Mouse (Mus musculus): ENCODE data around the gene Ptprm. TPM values are rescaled to one million over a fixed set of nuclear protein-coding genes. Genes with fewer than 3 reads are reported as not detected.

Gene Ptprm
- polyA plus RNA-seq, 1 experiment from 2014 or later: 1.6 TPM

DNA sequence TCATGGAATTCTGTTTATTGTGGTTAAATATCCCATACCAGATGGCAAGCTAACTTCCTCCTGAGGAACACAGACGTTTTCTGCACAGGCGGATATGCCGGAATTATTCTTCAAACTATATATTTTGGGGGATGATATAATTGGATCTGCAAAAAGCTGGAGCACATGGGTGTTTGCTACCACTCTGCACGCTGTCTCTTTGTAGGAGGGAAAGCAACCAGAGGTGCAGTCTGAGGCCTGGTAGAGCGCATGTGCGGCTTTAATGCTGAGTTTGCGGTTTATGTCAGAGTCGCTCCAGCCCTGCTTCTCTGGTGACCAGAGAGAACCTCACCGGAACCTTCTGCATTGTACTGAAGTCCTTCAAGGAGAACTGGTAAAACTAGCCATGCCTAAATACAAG is 410.7 kb downstream of the Ptprm start:
- H3K27ac ChIP-seq (ENCODE audit: low read length): no peak overlapping the region
- no peak overlapping the region for H3K9ac ChIP-seq (ENCODE audit: low read depth, low read length)
- H3K9me3 ChIP-seq (replicated peaks; ENCODE audit: control insufficient read depth, low read length): no peaks in the 10 kb centered on the region
- no peak for ATAC-seq (ENCODE audit: low read depth)
- H3K4me2 ChIP-seq (ENCODE audit: low read depth, low read length): no peak overlapping the region
- no peak overlapping the region for H3K4me3 ChIP-seq (ENCODE audit: low read depth, low read length)
- H3K27me3 ChIP-seq (ENCODE audit: control insufficient read depth, insufficient read depth, low read depth, low read length): no peaks in the 10 kb centered on the region
- no peaks in the 10 kb centered on the region for H3K4me1 ChIP-seq (ENCODE audit: control insufficient read depth, low read depth, low read length)
- no peaks in the 10 kb centered on the region for H3K36me3 ChIP-seq (ENCODE audit: control insufficient read depth, insufficient read depth)
- 80% methylated on average over 9 of the region's 9 CpGs for WGBS (ENCODE audit: insufficient replicate concordance)

DNA sequence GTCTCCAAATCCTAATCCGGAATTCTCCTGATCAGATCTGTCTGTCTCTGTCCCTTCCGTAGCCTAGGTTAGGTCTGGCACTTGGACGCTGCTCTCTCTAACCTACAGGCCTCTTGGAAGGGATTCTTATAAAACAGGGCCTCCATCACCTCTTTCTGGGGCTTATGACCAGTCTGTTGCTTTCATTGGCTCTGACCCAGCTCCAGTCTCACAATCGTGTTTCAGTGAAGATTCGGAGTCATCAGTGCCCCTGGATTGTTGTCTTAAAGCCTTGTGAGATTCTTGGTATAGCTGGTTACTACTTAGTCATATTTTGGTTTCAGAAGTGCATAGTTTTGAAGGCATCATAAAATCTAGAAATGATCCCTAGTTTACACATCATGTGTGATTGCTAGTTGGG is 428.6 kb downstream of the Ptprm start:
- no peaks in the 10 kb centered on the region for H3K36me3 ChIP-seq (ENCODE audit: control insufficient read depth, insufficient read depth)
- H3K27ac ChIP-seq (ENCODE audit: low read length): no peak overlapping the region
- H3K4me3 ChIP-seq (ENCODE audit: low read depth, low read length): no peak overlapping the region
- no peak for ATAC-seq (ENCODE audit: low read depth)
- no peaks in the 10 kb centered on the region for H3K4me1 ChIP-seq (ENCODE audit: control insufficient read depth, low read depth, low read length)
- no peak overlapping the region for H3K4me2 ChIP-seq (ENCODE audit: low read depth, low read length)
- no peaks in the 10 kb centered on the region for H3K9me3 ChIP-seq (replicated peaks; ENCODE audit: control insufficient read depth, low read length)
- no peak overlapping the region for H3K9ac ChIP-seq (ENCODE audit: low read depth, low read length)
- 59% methylated on average over 5 of the region's 5 CpGs for WGBS (ENCODE audit: insufficient replicate concordance)
- no peaks in the 10 kb centered on the region for H3K27me3 ChIP-seq (ENCODE audit: control insufficient read depth, insufficient read depth, low read depth, low read length)

DNA sequence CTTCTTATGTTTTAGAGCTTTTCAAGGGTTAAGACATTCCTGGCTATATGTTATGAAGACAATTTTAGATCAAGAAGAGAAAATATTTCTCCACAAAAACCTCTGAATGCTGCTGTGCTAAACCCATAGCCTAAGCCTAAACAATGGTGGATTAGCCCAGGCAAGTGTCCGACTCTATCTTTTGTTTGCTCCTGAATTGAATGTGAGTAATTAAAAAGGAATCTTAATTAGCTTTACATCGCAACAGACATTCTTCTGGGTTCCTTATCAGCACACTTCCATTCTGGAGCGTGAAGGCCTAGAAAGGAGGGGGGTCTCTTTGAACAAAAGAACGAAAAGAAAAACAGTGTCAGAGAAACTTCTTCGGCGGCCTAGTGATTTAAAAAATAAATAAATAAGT is 439.6 kb downstream of the Ptprm start:
- H3K4me2 ChIP-seq (ENCODE audit: low read depth, low read length): no peak overlapping the region
- H3K9ac ChIP-seq (ENCODE audit: low read depth, low read length): no peak overlapping the region
- H3K4me3 ChIP-seq (ENCODE audit: low read depth, low read length): no peak overlapping the region
- ATAC-seq (ENCODE audit: low read depth): no peak
- WGBS (ENCODE audit: insufficient replicate concordance): 58% methylated on average over 6 of the region's 6 CpGs
- no peaks in the 10 kb centered on the region for H3K9me3 ChIP-seq (replicated peaks; ENCODE audit: control insufficient read depth, low read length)
- H3K36me3 ChIP-seq (ENCODE audit: control insufficient read depth, insufficient read depth): no peaks in the 10 kb centered on the region
- H3K27ac ChIP-seq (ENCODE audit: low read length): no peak overlapping the region
- H3K4me1 ChIP-seq (ENCODE audit: control insufficient read depth, low read depth, low read length): no peaks in the 10 kb centered on the region
- no peaks in the 10 kb centered on the region for H3K27me3 ChIP-seq (ENCODE audit: control insufficient read depth, insufficient read depth, low read depth, low read length)

DNA sequence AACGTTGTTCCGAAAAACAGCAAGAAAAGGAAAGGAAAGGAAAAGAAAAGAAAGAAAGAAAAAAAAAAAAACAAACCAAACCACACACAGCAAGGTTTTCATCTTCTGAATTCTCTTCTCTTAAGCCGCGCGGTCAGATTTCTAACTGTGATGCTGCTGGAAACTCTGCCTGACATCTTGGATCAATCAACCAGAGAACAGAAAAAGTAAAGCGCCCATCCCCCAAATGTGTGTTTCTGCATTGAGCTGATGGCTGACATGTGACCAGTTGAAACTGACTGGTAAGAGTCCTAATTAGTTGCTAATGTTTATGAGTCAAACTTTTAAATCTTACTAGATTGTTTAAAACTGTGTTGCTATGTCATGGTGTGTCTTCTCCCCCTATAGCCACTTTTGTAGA is 441.7 kb downstream of the Ptprm start:
- no peaks in the 10 kb centered on the region for H3K27me3 ChIP-seq (ENCODE audit: control insufficient read depth, insufficient read depth, low read depth, low read length)
- no peak for ATAC-seq (ENCODE audit: low read depth)
- 80% methylated on average over 6 of the region's 6 CpGs for WGBS (ENCODE audit: insufficient replicate concordance)
- H3K27ac ChIP-seq (ENCODE audit: low read length): no peak overlapping the region
- H3K9me3 ChIP-seq (replicated peaks; ENCODE audit: control insufficient read depth, low read length): no peaks in the 10 kb centered on the region
- H3K4me3 ChIP-seq (ENCODE audit: low read depth, low read length): no peak overlapping the region
- no peaks in the 10 kb centered on the region for H3K4me1 ChIP-seq (ENCODE audit: control insufficient read depth, low read depth, low read length)
- H3K4me2 ChIP-seq (ENCODE audit: low read depth, low read length): no peak overlapping the region
- H3K36me3 ChIP-seq (ENCODE audit: control insufficient read depth, insufficient read depth): no peaks in the 10 kb centered on the region
- no peak overlapping the region for H3K9ac ChIP-seq (ENCODE audit: low read depth, low read length)

DNA sequence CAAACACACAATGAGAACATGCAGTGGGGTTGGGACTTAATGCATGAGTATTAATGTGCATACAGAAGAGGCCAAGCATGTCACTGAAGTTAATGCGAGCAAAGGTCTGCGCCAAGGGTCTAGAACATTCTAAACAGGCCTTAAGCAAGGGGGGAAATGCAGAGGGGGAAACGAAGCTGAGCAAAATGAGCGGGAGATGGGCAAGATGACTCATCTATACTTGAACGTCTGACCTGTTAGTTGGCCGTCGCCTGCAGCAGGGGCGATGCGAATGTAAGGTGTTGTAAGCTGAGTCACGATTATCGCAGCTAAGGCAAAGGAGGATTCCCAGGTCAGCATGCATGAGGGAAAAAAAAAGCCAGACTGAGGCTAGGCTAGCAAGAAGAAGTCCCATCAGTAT is 442.1 kb downstream of the Ptprm start:
- no peak overlapping the region for H3K4me3 ChIP-seq (ENCODE audit: low read depth, low read length)
- 81% methylated on average over 11 of the region's 11 CpGs for WGBS (ENCODE audit: insufficient replicate concordance)
- no peaks in the 10 kb centered on the region for H3K4me1 ChIP-seq (ENCODE audit: control insufficient read depth, low read depth, low read length)
- no peak overlapping the region for H3K9ac ChIP-seq (ENCODE audit: low read depth, low read length)
- no peaks in the 10 kb centered on the region for H3K9me3 ChIP-seq (replicated peaks; ENCODE audit: control insufficient read depth, low read length)
- ATAC-seq (ENCODE audit: low read depth): no peak
- H3K36me3 ChIP-seq (ENCODE audit: control insufficient read depth, insufficient read depth): no peaks in the 10 kb centered on the region
- no peak overlapping the region for H3K4me2 ChIP-seq (ENCODE audit: low read depth, low read length)
- H3K27me3 ChIP-seq (ENCODE audit: control insufficient read depth, insufficient read depth, low read depth, low read length): no peaks in the 10 kb centered on the region
- no peak overlapping the region for H3K27ac ChIP-seq (ENCODE audit: low read length)

DNA sequence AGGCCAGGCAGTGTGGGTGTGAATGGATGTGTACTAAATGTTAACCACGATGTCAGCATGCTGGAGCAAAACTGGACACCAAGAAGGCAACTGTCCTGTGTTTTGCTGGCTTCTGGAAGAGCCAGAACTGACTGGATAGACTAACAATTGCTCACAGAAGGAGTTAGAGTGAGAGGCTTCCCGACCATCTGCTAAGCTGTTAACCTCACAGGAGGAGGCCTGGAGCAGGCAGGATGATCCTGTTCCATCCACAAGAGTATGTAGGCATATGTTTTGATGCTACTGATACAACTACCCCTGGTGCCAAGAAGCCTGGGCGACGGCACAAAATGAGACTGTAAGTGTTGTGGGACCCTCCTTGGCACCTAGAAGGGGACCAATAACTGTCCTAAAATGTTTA is 444.4 kb downstream of the Ptprm start:
- Histone ChIP-seq H3K4me1 (ENCODE audit: control insufficient read depth, low read depth, low read length) (no peaks in the 10 kb centered on the region), H3K9ac (ENCODE audit: low read depth, low read length) (no peak overlapping the region), H3K27ac (ENCODE audit: low read length) (no peak overlapping the region), H3K9me3 (replicated peaks; ENCODE audit: control insufficient read depth, low read length) (no peaks in the 10 kb centered on the region), H3K27me3 (ENCODE audit: control insufficient read depth, insufficient read depth, low read depth, low read length) (no peaks in the 10 kb centered on the region), H3K4me3 (ENCODE audit: low read depth, low read length) (no peak overlapping the region), H3K4me2 (ENCODE audit: low read depth, low read length) (no peak overlapping the region), H3K36me3 (ENCODE audit: control insufficient read depth, insufficient read depth) (no peaks in the 10 kb centered on the region)
- no peak for ATAC-seq (ENCODE audit: low read depth)
- 54% methylated on average over 4 of the region's 4 CpGs for WGBS (ENCODE audit: insufficient replicate concordance)

DNA sequence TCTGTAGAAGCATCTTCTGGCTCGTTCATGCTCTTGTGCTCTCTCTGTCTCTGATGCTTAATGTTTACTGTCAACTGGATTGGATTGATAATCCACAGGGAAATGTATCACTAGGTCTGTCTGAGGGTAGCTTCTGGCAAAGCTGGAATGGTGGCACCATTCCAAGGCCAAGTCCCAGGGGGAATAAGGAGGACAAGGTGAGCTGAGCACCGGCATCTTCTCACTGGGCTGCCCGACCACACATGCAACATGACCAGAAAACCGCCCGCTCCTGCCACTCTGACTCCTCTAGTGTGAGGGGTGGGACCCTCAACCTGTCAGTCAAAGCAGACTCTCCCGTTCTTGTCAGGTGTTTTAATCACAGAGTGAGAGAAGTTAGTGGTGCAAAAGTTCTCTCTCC is 445.3 kb downstream of the Ptprm start:
- no peaks in the 10 kb centered on the region for H3K36me3 ChIP-seq (ENCODE audit: control insufficient read depth, insufficient read depth)
- H3K9ac ChIP-seq (ENCODE audit: low read depth, low read length): no peak overlapping the region
- H3K27me3 ChIP-seq (ENCODE audit: control insufficient read depth, insufficient read depth, low read depth, low read length): no peaks in the 10 kb centered on the region
- no peak for ATAC-seq (ENCODE audit: low read depth)
- no peak overlapping the region for H3K27ac ChIP-seq (ENCODE audit: low read length)
- H3K4me1 ChIP-seq (ENCODE audit: control insufficient read depth, low read depth, low read length): no peaks in the 10 kb centered on the region
- H3K9me3 ChIP-seq (replicated peaks; ENCODE audit: control insufficient read depth, low read length): no peaks in the 10 kb centered on the region
- 61% methylated on average over 6 of the region's 6 CpGs for WGBS (ENCODE audit: insufficient replicate concordance)
- H3K4me2 ChIP-seq (ENCODE audit: low read depth, low read length): no peak overlapping the region
- H3K4me3 ChIP-seq (ENCODE audit: low read depth, low read length): no peak overlapping the region

DNA sequence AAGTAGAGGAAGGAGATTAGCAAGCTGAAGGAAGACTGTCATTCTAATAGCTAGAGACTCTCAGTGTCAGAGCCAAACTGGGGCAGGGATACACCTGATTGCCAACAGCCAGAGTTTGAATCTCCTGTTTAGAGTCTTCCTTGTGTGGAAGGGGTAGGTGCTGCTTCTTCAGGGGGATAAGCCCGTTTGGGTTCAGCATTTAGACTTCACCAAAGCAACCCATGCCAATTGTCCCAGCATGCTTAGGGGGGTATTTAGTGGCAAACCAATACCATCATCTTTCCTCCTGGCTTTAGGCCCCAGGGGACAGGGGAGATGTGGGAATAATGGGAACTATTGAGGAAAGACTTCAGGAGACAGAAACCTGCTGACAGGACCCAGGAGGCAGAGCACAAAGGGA is 460.1 kb downstream of the Ptprm start:
- ATAC-seq (ENCODE audit: low read depth): no peak
- Histone ChIP-seq H3K27ac (ENCODE audit: low read length) (no peak overlapping the region), H3K4me3 (ENCODE audit: low read depth, low read length) (no peak overlapping the region), H3K27me3 (ENCODE audit: control insufficient read depth, insufficient read depth, low read depth, low read length) (no peaks in the 10 kb centered on the region), H3K4me2 (ENCODE audit: low read depth, low read length) (no peak overlapping the region), H3K9ac (ENCODE audit: low read depth, low read length) (no peak overlapping the region), H3K4me1 (ENCODE audit: control insufficient read depth, low read depth, low read length) (no peaks in the 10 kb centered on the region), H3K9me3 (replicated peaks; ENCODE audit: control insufficient read depth, low read length) (no peaks in the 10 kb centered on the region), H3K36me3 (ENCODE audit: control insufficient read depth, insufficient read depth) (no peaks in the 10 kb centered on the region)
- WGBS (ENCODE audit: insufficient replicate concordance): 57% methylated on average over 1 of the region's 1 CpGs

DNA sequence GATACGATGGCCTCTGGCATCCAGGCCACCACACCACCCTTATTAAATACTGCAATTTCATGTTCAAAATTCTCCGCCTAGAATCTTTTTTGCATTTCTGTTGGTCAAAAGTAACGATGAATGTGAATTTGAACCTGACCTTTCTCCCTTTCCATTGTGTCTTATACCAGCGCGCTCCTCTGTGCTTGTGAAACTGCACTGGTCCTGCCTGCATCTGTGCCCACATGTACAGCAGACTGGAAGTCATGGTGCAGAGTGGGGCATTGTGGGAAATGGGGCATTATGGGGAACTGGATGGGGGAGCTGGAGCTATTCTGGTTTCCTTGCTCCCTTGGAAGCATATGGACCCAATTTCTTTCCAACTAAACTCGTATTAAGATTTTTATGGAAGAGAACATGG is 462.3 kb downstream of the Ptprm start:
- WGBS (ENCODE audit: insufficient replicate concordance): 73% methylated on average over 6 of the region's 6 CpGs
- no peak overlapping the region for H3K27ac ChIP-seq (ENCODE audit: low read length)

More for the DNA sequence above, 462.3 kb downstream of the Ptprm start:
- no peak for ATAC-seq (ENCODE audit: low read depth)
- Histone ChIP-seq H3K9me3 (replicated peaks; ENCODE audit: control insufficient read depth, low read length) (no peaks in the 10 kb centered on the region), H3K36me3 (ENCODE audit: control insufficient read depth, insufficient read depth) (no peaks in the 10 kb centered on the region), H3K4me1 (ENCODE audit: control insufficient read depth, low read depth, low read length) (no peaks in the 10 kb centered on the region), H3K9ac (ENCODE audit: low read depth, low read length) (no peak overlapping the region), H3K27me3 (ENCODE audit: control insufficient read depth, insufficient read depth, low read depth, low read length) (no peaks in the 10 kb centered on the region), H3K4me2 (ENCODE audit: low read depth, low read length) (no peak overlapping the region), H3K4me3 (ENCODE audit: low read depth, low read length) (no peak overlapping the region)
